In the genomic region with DNA sequence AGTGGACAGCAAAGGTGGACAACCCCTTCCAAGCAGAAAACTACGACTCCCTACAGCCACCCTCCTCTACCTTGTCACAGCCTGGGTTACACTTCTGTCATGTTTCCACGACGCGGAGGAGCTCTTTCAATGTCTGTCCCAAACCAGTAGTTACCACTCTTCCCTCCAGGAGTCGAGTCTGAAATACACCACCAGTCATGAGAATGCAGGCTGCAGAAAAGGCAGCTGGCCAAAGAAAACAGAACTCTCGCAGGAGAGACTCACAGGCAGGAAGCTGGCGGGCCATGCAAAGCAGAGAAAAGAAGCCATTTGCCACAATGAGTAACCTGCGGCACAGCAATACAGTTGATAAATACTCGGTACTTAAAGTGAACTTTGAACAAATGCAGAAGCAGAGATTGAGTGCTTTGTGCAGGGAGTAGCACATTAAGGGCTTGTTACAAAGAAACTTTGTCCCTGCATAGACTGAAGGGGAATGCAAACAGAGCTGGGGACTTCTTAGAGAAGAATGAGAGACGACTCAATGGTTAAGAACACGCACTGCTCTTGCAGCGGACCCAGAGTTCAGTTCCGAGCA, we compare ENCODE assay signal across 9 mouse cellular contexts. TPM values are rescaled to one million over a fixed set of nuclear protein-coding genes. Genes with fewer than 3 reads are reported as not detected.
DNase-seq lines count a peak whose midpoint lies in the region.
"Had no signal": no experiment of that assay in that cellular context is flagged by ENCODE, and none has a peak within 500 bp of the region (broad histone marks: within the 10 kb centered on the region; RNA-seq: fewer than 3 reads in every experiment).

No protein-coding gene starts in this region.

- intact Hi-C loops in heart, postnatal 10 days (cut with DNase I), result no loop called here

- peak; percentile 38 for DNase-seq in embryo, embryonic 11 days
- DNase-seq in embryo, embryonic 9.5 days (ENCODE audit: extremely low spot score), result no peak
- peak; percentile 5 for DNase-seq in ZHBTc4 (ENCODE audit: low read depth, low spot score)
- peak; percentile 40 to 46 for DNase-seq in heart, postnatal 10 days
- DNase-seq in kidney, postnatal 25 days, result peak; percentile 69 to 76
- no peak for DNase-seq in thymus, postnatal 4 days
- no peak for DNase-seq in frontal cortex, postnatal 25 days (ENCODE audit: low spot score in 2 of 2)
- DNase-seq in natural killer cell, adult 2 months (ENCODE audit: low spot score in 2 of 2), result no peak
- DNase-seq: layer of hippocampus, adult 9-11 months had no signal

RNA-seq across cellular contexts. Expression of gene St8sia2, which starts 30.2 kb away (rescaled TPM):
- 1 to 10 TPM; 1.3 to 2.0 TPM for total RNA-seq in heart, postnatal 10 days (2021)

Comparison
In these comparisons a context has a peak if more than half of its experiments do, and no peak if none do; other contexts are left out.
1. DNase-seq: peak in embryo, embryonic 11 days (single experiment), ZHBTc4 (single experiment), heart, postnatal 10 days (2 of 2) and kidney, postnatal 25 days (2 of 2); none in embryo, embryonic 9.5 days (single experiment), thymus, postnatal 4 days (single experiment), frontal cortex, postnatal 25 days (0 of 2) and natural killer cell, adult 2 months (0 of 2).